Mouse (Mus musculus): ENCODE measurements around the gene Cxcl3.

DNA sequence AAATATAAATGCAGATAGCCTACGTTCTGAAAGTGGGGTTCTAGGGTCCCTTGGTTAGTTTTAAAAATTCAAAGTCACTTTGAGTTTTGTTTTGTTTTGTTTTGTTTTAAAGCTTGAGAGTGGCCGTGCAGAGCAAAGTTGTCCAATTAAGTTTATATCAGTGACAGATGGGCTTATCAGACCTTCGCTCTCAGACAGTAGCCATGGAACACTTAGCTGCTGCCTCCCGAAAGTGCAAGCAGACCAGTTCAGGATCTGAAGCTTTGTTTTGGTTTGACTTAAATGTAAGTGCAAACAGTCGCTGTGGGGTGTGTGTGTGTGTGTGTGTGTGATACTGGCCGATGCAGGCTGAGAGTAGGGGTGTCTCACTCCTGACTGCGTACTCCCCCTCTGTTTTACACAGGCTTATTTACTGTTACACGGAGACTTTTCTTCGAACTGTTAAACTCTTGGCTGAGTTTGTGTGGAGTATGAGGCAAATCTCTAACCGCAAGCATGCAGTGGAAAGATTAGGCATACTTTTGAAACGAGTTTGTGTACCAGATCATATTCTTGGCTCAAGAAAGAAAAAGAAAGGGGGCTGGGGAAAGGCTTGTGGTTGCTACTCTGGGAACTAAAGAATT is 46.4 kb downstream of the Cxcl3 start:
- TF ChIP-seq MYC (IDR thresholded peaks at IDR 0.05; ENCODE audit: low read depth, low read length) (no peak), USF1 (IDR thresholded peaks at IDR 0.05; ENCODE audit: low read depth, low read length) (no peak), POLR2A (IDR thresholded peaks at IDR 0.05; ENCODE audit: low read depth, low read length) (no peak)
